Mouse (Mus musculus) lung, adult 2 months (tissue): Measurements from ENCODE around the gene AW011738.

ENCODE experiments used
- CTCF ChIP-seq: fragments of 200-500 bp; IDR thresholded peaks from 2 replicates; pipeline ENCODE4 v1.5.1; 2011; ENCODE audit warnings: mild to moderate bottlenecking, low read length, control low read depth; ENCODE audit not compliant: insufficient read depth
- POLR2A ChIP-seq: fragments of 200-500 bp; IDR thresholded peaks from 2 replicates; pipeline ENCODE4 v1.6.1; 2011; ENCODE audit warnings: low read depth, mild to moderate bottlenecking, control low read depth, low read length, borderline replicate concordance; ENCODE audit errors: extremely low read depth

- TF ChIP-seq CTCF = no peak
- no peak for TF ChIP-seq POLR2A
Observed at GRCm38 (mm10) chr4:156193200-156193590, 9.9 kb upstream of the AW011738 start.
